Mouse (Mus musculus): ENCODE results near the gene Ube2d3. TPM values are rescaled to one million over a fixed set of nuclear protein-coding genes. Genes with fewer than 3 reads are reported as not detected.

The Ube2d3 gene
- polyA plus RNA-seq (2015; fragmentation: Nextera tagmentation; extraction: Ambion mirVana) = 399 and 409 TPM in 2 replicates

DNA sequence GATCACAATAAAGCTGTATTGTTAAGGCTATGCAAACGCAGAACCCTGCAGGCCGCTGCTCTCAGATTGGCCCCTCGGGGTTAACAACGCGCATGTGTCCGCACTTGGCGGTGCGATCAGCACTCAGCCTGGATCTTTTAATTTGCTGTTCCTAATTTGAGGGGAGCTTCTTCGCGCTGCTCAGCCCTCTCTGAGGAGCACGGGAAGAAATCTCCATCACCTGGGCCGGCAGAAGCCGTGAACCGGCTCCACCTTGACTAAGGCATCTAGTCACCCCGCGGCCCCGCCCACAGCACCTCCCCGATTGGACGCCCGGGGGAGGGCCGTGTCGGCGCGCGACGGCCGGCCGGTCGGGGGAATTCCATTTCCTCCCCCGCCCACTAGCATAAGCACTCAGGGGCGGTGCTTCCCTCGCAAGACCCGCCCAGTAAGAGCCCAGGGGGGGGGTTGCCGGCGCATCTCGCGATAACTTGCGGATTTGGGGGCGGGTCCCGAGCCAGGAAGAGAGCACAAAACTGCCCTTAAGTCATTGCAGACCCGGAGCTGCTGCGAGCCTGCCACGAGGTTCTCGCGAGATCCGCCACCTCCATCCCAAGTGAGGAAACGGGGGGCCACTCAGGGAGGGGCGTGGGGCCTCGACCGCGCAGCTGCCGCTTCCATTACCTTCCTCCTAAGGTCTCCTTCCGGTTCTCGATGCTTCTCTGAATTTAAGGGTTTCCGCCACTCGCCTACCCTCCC, at the start of gene Ube2d3:
Gene Ube2d3, plus strand, starts transcription at position 392 of the 738 bp plus-strand sequence.
- Histone ChIP-seq H3K4me2 (peak within 1 kb of the TSS; percentile 98), H3K4me1 (replicated peaks) (peaks cover 24% of the 10 kb centered on the region), H3K9ac (peak within 1 kb of the TSS; percentile 94), H3K27me3 (no peaks in the 10 kb centered on the region), H3K9me3 (no peaks in the 10 kb centered on the region), H3K4me3 (peak within 1 kb of the TSS; percentile 92), H3K27ac (peak within 1 kb of the TSS; percentile 100), H3K36me3 (no peaks in the 10 kb centered on the region)
- peak; percentile 96 for ATAC-seq (ENCODE audit: low FRiP score)
- WGBS = 1% methylated on average over 46 of the region's 56 CpGs

DNA sequence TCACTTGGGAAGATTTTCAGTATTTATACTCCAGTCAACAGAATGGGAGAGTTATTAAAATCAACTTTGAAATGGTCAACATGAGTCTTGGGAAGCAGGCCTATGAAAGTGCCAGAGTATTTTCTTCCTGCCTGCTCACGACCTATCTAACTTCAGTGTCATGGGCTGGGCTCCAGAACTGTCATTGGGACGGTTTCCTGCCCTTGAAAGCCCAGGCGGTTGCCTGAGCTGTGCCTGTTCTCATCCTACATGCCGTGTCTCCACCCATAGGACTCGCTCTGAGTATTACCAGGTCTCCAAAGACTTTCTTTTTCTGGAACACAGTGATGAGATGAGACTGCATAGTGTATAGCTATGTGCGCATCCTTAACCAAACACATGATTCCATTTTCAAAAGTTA, 44.8 kb upstream of the Ube2d3 start:
- H3K9ac ChIP-seq = no peak overlapping the region
- no peaks in the 10 kb centered on the region for H3K27me3 ChIP-seq
- no peak for ATAC-seq (ENCODE audit: low FRiP score)
- H3K4me1 ChIP-seq (replicated peaks) = no peaks in the 10 kb centered on the region
- 90% methylated on average over 6 of the region's 6 CpGs for WGBS
- no peak overlapping the region for H3K4me2 ChIP-seq
- H3K4me3 ChIP-seq = no peak overlapping the region
- H3K27ac ChIP-seq = no peak overlapping the region
- H3K36me3 ChIP-seq = no peaks in the 10 kb centered on the region
- no peaks in the 10 kb centered on the region for H3K9me3 ChIP-seq

DNA sequence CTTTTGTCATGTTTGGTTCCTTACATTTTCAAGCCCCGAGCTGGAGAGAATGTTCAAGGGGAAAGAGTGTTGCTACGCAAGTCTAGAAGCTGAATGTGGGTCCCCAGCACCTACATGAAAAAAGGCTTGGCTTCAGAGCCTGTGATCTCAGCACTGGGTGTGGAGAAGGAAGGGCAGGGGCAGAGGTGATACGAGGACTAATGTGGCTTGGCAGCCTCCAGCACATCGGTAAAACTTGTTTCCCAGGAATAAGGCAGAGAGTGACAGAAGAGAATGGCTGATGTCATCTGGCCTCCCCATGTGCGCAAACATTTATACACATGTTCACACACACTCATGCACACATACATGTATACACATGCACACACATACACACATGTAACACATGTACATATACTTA, 42.9 kb upstream of the Ube2d3 start:
- no peaks in the 10 kb centered on the region for H3K27me3 ChIP-seq
- no peaks in the 10 kb centered on the region for H3K36me3 ChIP-seq
- H3K9me3 ChIP-seq = no peaks in the 10 kb centered on the region
- WGBS = 84% methylated on average over 5 of the region's 5 CpGs
- no peak for ATAC-seq (ENCODE audit: low FRiP score)
- H3K4me2 ChIP-seq = no peak overlapping the region
- no peak overlapping the region for H3K9ac ChIP-seq
- no peak overlapping the region for H3K27ac ChIP-seq
- 0 out of 2 replicates have a peak, but pooled peaks cover 3% of the 10 kb centered on the region for H3K4me1 ChIP-seq (replicated peaks)
- no peak overlapping the region for H3K4me3 ChIP-seq

DNA sequence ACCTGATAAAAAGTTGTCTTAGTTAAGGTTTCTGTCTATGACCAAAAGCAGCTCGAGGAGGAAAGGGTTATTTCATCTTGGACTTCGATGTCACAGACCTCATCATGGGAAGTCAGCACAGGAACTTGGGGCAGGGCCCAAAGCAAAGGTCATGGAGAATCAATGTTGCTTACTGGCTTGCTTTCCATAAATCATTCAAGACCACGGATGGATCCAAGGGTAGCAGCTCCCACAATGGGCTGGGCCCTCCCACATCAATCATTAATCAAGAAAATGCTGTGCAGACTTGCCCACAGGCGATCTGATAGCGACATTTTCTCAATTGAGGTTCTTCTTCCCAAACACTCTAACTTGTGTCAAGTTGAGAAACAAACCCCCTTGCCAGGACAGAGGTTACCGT, 41.9 kb upstream of the Ube2d3 start:
- no peak overlapping the region for H3K4me2 ChIP-seq
- no peak for ATAC-seq (ENCODE audit: low FRiP score)
- no peak overlapping the region for H3K27ac ChIP-seq
- H3K4me1 ChIP-seq (replicated peaks) = 0 out of 2 replicates have a peak, but pooled peaks cover 6% of the 10 kb centered on the region
- no peak overlapping the region for H3K4me3 ChIP-seq
- WGBS = 42% methylated on average over 6 of the region's 6 CpGs
- H3K9ac ChIP-seq = no peak overlapping the region
- H3K36me3 ChIP-seq = no peaks in the 10 kb centered on the region
- no peaks in the 10 kb centered on the region for H3K9me3 ChIP-seq
- H3K27me3 ChIP-seq = no peaks in the 10 kb centered on the region

DNA sequence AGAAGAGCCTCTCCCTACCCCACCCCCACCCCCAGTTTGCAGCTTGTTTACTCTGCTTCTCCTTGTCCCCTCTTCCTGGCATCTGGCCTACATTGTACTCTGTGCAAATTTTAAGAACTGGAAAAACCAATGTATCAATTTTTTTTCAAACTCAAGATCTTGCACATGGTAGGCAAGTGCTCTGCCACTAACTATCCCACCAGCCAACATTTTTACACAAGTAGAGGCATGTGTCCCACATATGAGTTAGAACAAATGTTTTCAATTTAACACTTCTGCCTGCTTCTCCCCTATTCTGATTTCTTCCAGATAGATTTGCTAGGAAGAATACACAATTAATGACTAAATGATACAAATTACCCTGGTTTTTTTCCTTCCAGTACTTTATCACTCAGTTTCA, 40.8 kb upstream of the Ube2d3 start:
- ATAC-seq (ENCODE audit: low FRiP score) = no peak
- Histone ChIP-seq H3K9ac (no peak overlapping the region), H3K27me3 (no peaks in the 10 kb centered on the region), H3K36me3 (no peaks in the 10 kb centered on the region), H3K9me3 (no peaks in the 10 kb centered on the region), H3K4me3 (no peak overlapping the region), H3K4me2 (no peak overlapping the region), H3K4me1 (replicated peaks) (0 out of 2 replicates have a peak, but pooled peaks cover 8% of the 10 kb centered on the region), H3K27ac (no peak overlapping the region)

DNA sequence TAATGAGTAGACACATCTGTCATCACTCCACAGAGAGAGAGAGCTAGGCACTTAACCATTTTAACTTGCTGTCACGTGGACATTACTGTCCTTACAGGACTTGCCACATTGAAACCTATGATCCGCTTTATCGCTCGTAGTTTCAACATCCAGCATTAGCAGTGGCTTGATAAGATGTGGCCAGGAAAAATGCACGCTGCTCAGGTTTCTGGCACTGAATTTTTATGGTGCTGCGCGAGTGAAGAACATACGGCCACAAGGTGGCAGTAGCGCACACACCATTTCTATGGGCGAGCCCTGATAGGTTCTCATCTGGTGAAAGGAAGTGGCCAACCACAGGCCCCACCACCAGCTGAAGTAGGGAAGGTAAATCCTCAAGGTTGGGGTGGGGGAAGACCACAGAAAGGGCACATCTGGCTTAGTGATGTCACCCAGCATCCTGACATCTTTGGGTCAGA, 35.7 kb upstream of the Ube2d3 start:
- 18% methylated on average over 10 of the region's 10 CpGs for WGBS
- Histone ChIP-seq H3K27ac (no peak overlapping the region), H3K9me3 (no peaks in the 10 kb centered on the region), H3K27me3 (no peaks in the 10 kb centered on the region), H3K4me2 (no peak overlapping the region), H3K4me3 (no peak overlapping the region), H3K36me3 (peaks cover 15% of the 10 kb centered on the region), H3K4me1 (replicated peaks) (peaks cover 12% of the 10 kb centered on the region; the same call in 1 of the 2 replicates), H3K9ac (no peak overlapping the region)
- peak; percentile 74 for ATAC-seq (ENCODE audit: low FRiP score)

DNA sequence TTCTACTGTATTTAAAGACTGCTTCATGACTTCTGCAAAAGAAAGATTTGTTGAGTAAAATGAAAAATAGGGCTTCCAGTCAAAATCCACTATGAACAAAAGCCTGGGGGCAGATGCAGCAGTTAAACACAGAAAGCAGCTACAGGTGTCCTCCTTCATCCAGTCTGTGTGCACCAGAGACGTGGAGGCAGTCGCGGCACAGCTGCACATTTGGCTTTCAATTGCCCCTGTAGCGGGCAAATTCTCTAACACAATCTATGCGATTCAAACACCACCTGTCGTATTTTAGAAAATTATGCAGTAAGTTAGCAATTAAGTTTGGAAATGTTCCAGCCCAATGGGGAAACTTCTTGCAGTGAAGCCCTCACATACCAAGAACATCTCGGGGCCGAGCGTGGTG, 34.7 kb upstream of the Ube2d3 start:
- Histone ChIP-seq H3K9me3 (no peaks in the 10 kb centered on the region), H3K27me3 (no peaks in the 10 kb centered on the region), H3K4me2 (no peak overlapping the region), H3K27ac (no peak overlapping the region), H3K36me3 (peaks cover 16% of the 10 kb centered on the region), H3K4me3 (no peak overlapping the region), H3K4me1 (replicated peaks) (peaks cover 12% of the 10 kb centered on the region; the same call in 1 of the 2 replicates), H3K9ac (no peak overlapping the region)
- ATAC-seq (ENCODE audit: low FRiP score) = no peak
- 82% methylated on average over 9 of the region's 9 CpGs for WGBS

DNA sequence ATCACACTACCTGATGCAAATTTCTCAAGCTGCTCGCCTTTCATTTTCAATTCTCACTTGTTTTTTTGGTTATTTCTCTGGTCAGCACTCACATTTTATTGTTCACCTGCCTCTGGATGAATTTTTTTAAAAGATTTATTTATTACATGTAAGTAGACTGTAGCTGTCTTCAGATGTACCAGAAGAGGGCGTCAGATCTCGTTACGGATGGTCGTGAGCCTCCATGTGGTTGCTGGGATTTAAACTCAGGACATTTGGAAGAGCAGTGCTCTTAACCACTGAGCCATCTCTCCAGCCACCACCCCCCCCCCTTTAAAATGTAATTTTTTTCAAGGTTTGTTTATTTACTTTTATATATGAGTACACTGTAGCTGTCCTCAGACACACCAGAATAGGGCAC, 34.1 kb upstream of the Ube2d3 start:
- no peaks in the 10 kb centered on the region for H3K9me3 ChIP-seq
- H3K27me3 ChIP-seq = no peaks in the 10 kb centered on the region
- peaks cover 12% of the 10 kb centered on the region; the same call in 1 of the 2 replicates for H3K4me1 ChIP-seq (replicated peaks)
- no peak overlapping the region for H3K27ac ChIP-seq
- peaks cover 19% of the 10 kb centered on the region for H3K36me3 ChIP-seq
- WGBS = 78% methylated on average over 5 of the region's 5 CpGs
- ATAC-seq (ENCODE audit: low FRiP score) = no peak
- H3K4me3 ChIP-seq = no peak overlapping the region
- no peak overlapping the region for H3K9ac ChIP-seq
- H3K4me2 ChIP-seq = no peak overlapping the region

DNA sequence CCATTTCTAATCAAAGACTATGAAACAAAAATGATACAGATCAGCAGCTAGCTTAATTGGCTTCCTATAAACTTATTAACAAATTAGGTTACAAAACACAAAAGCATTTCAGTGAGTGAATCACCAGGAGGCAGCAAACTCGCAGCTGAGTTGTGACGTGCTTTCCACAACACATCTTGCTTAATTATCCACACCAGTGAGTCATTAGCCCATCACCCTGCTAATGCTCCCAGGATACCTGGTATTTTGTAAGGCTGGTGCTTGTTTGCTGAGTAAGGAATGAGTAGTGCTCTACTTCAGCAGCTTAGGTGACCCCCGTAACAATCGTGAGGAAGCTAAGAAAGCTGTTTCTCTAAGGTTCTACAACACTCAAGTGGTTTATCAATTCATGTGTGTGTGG, 33.4 kb upstream of the Ube2d3 start:
- H3K9me3 ChIP-seq = no peaks in the 10 kb centered on the region
- H3K27me3 ChIP-seq = no peaks in the 10 kb centered on the region
- H3K9ac ChIP-seq = no peak overlapping the region
- 75% methylated on average over 4 of the region's 4 CpGs for WGBS
- ATAC-seq (ENCODE audit: low FRiP score) = no peak
- H3K27ac ChIP-seq = no peak overlapping the region
- H3K4me1 ChIP-seq (replicated peaks) = peaks cover 12% of the 10 kb centered on the region; the same call in 1 of the 2 replicates
- H3K4me2 ChIP-seq = no peak overlapping the region
- H3K4me3 ChIP-seq = no peak overlapping the region
- peaks cover 24% of the 10 kb centered on the region for H3K36me3 ChIP-seq

DNA sequence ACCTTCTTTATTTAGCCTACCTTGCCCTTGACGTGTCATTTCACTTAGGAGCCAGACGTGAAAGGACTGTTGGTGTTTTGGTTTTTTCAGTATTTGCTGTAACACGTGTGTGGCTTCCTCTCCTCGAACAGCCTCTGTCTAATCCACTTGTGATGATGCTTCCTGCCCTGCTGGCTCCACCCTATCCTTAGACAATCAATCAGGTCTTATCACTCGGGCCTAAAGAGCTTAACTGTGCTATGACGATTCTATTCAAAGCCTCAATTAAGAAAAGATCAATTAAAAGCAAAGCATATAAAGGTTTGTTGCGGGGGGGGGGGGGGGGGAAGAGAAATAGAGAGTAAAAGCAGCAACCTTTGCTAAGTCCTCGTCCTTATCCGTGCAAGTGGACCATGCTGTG, 30.6 kb upstream of the Ube2d3 start:
- H3K9ac ChIP-seq = no peak overlapping the region
- H3K9me3 ChIP-seq = no peaks in the 10 kb centered on the region
- no peak overlapping the region for H3K4me2 ChIP-seq
- WGBS = 84% methylated on average over 8 of the region's 9 CpGs
- no peak for ATAC-seq (ENCODE audit: low FRiP score)
- no peak overlapping the region for H3K27ac ChIP-seq
- peaks cover 34% of the 10 kb centered on the region for H3K36me3 ChIP-seq
- H3K27me3 ChIP-seq = no peaks in the 10 kb centered on the region
- H3K4me3 ChIP-seq = no peak overlapping the region
- peaks cover 10% of the 10 kb centered on the region for H3K4me1 ChIP-seq (replicated peaks)

DNA sequence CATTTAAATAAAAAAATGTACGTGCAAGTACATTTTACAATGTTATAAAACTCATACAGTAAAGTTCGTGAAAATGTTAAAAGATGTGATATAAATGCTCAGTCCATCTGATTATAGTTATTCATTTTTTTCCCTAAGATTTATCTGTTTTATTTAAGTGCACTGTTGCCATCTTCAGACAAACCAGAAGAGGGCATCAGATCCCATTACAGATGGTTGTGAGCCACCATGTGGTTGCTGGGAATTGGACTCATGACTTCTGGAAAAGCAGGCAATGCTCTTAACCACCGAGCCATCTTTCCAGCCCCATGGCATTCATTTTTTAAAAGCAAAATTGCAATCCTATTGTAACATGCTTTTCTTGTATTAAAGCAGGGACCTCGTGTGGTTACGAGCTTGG, 28.7 kb upstream of the Ube2d3 start:
- Histone ChIP-seq H3K27me3 (no peaks in the 10 kb centered on the region), H3K4me2 (no peak overlapping the region), H3K27ac (no peak overlapping the region), H3K36me3 (peaks cover 34% of the 10 kb centered on the region), H3K4me1 (replicated peaks) (peaks cover 15% of the 10 kb centered on the region), H3K4me3 (no peak overlapping the region), H3K9me3 (no peaks in the 10 kb centered on the region), H3K9ac (no peak overlapping the region)
- WGBS = 96% methylated on average over 5 of the region's 5 CpGs
- no peak for ATAC-seq (ENCODE audit: low FRiP score)

DNA sequence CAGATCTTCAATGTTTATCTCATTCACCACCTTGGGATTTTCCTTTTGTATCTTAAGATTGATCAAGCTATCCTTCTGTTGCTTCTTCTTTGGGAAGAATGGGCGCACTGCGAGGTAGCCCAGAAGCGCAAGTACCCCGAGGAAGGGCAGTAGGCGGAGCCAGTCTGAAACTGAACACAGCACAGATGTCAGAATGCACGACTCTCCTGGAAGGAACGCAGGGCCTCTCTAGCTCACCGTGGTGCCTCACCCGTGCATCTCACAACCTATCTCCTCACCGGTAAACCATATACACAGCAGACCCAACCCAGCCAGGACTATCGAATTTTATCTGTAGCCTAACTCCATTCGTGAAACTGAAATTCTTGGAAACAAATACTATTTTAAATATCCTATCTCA, 26.9 kb upstream of the Ube2d3 start:
- no peak overlapping the region for H3K4me3 ChIP-seq
- 88% methylated on average over 12 of the region's 12 CpGs for WGBS

DNA sequence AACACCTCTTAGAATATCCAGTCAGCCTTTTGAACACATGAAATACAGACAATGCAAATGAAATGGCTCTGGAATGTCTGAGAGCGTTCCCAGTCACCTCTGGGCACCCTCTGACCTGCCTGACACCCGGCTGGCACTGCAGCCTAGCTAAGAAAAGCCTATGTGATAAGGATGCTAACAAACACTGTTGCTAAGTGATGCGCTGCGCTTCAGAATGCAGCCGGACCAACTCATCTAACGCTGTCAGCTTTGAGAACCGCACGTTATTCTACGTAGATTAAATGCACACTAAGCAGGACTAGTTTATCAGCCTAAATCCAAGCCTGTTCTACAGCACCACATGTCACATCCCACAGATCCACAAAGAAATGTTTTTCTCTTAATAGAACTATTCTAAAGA, 26.1 kb upstream of the Ube2d3 start:
- no peak for ATAC-seq (ENCODE audit: low FRiP score)

More for the DNA sequence above, 26.9 kb upstream of the Ube2d3 start:
- Histone ChIP-seq H3K27ac (no peak overlapping the region), H3K4me2 (no peak overlapping the region), H3K9ac (no peak overlapping the region), H3K9me3 (no peaks in the 10 kb centered on the region), H3K36me3 (peaks cover 30% of the 10 kb centered on the region), H3K4me1 (replicated peaks) (peaks cover 15% of the 10 kb centered on the region), H3K27me3 (no peaks in the 10 kb centered on the region)
- no peak for ATAC-seq (ENCODE audit: low FRiP score)

More for the DNA sequence above, 26.1 kb upstream of the Ube2d3 start:
- 28% methylated on average over 9 of the region's 9 CpGs for WGBS
- no peak overlapping the region for H3K4me3 ChIP-seq
- no peak overlapping the region for H3K27ac ChIP-seq
- peak overlapping the region; percentile 49; the same call in 1 of the 2 replicates for H3K9ac ChIP-seq
- H3K36me3 ChIP-seq = peaks cover 29% of the 10 kb centered on the region
- H3K9me3 ChIP-seq = no peaks in the 10 kb centered on the region
- H3K4me2 ChIP-seq = no peak overlapping the region
- H3K4me1 ChIP-seq (replicated peaks) = peaks cover 15% of the 10 kb centered on the region
- H3K27me3 ChIP-seq = no peaks in the 10 kb centered on the region
